Mouse (Mus musculus) kidney, postnatal 36 days (tissue): ENCODE results near the gene Pcyt1a.

Experiments
- DNase-seq, 2 experiments: peaks; one replicate each; pipeline ENCODE4 v3.0.0; 2021 to 2022; ENCODE audit warnings: mixed read lengths in 2 of 2

The Pcyt1a gene

GRCm38 (mm10) chr16:32477315-32477714 is 46.6 kb downstream of the Pcyt1a start:
- no peak for DNase-seq

DNA sequence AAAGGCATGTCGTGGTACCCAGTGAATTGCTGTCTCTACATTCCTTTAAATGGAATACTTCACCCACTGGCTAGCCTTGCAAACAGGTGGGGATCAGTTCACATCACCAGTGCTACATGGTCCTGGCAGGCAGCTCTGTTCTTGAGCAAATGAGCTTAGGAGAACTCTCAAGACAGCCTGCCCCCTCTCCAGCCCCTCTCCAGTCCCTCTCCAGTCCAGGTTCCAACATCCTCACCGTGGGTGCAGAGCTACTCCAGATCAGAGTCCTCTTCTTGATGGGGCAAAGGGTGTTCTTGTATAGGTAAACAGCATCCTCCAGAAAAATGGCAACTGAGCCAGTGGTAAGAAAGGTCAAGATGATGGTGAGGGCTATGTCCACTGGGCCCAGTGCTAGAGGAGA is 48.7 kb downstream of the Pcyt1a start:
- no peak for DNase-seq

GRCm38 (mm10) chr16:32484431-32484871 is 53.7 kb downstream of the Pcyt1a start:
- peak; percentile 67 to 91 for DNase-seq

- DNase-seq: no peak
Measured at GRCm38 (mm10) chr16:32485209-32485608, 54.5 kb downstream of the Pcyt1a start.

- peak; percentile 21 to 57 for DNase-seq
Measured at GRCm38 (mm10) chr16:32486046-32486445, 55.3 kb downstream of the Pcyt1a start.

DNA sequence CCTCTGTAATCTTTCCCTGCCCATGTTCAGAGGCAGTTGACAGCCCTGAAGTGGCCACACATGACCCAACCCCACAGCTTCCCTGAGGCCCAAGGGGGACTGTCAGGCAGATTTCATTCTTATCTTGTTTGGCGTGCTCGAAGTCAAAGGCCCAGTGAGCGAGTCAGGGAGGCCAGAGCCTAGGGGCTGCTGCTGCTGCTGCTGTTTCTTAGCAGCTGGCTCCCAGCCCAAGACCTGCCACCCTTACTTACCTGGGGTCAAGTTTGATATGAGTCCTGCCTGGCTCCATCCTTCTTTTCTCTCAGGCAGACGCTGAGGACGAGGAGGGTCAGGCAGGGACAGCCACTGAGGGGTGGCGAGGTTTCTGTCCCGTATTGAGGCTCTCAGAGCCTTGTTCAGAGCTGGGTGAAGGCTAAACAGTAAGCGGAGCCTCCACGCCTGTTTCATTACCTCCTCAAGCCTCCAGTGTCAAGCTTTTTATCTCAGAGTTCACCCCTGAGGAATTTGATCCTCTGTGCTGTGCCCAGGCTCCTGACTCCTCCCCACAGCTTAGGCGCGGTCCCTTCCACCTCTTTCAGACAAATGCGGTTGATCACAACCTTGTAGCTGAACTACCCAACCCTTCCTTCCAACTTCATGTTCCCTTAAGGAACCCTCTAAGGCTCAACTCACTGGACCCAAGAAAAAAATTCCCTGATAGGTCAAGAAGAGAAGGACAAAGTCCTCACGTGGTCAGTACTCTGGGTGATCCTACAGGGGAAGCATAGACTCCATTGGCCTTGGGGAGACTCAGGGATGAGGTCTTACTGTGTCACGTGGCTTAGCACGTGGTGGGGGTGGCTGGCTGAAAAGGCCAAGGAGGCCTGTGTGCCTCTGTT is 56.8 kb downstream of the Pcyt1a start, which contains the start of gene Slc51a:
TSS of gene Slc51a (minus strand) at position 646 of the 878 bp plus-strand sequence.
- peak; percentile 86 for DNase-seq

GRCm38 (mm10) chr16:32488939-32489338 is 58.2 kb downstream of the Pcyt1a start:
- peak; percentile 61 to 64 for DNase-seq

DNA sequence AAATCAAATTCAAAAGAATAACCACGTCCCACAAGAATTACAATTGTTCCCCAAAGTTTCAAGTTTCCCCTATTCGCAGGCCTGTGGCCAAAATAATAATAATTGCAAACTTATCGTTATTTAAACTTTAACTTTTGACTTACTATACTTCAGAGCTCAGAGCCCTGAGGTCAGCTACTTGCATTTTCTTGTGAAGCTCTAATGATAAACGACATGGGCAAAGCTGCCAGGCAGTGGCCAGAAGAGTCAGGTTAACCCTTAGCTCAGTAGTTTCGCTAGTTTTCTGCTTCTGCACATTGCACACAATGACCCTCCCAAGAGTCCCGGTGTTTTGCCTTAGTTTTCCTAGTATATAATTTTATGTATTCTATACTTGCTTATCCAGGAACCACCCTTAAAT is 63.6 kb downstream of the Pcyt1a start:
- DNase-seq: peak in 1 of 2 experiments; percentile 54

GRCm38 (mm10) chr16:32495965-32496364 is 65.2 kb downstream of the Pcyt1a start, which contains the start of gene Zdhhc19:
Gene Zdhhc19, plus strand, starts transcription at chr16:32496265.
- no peak for DNase-seq

DNA sequence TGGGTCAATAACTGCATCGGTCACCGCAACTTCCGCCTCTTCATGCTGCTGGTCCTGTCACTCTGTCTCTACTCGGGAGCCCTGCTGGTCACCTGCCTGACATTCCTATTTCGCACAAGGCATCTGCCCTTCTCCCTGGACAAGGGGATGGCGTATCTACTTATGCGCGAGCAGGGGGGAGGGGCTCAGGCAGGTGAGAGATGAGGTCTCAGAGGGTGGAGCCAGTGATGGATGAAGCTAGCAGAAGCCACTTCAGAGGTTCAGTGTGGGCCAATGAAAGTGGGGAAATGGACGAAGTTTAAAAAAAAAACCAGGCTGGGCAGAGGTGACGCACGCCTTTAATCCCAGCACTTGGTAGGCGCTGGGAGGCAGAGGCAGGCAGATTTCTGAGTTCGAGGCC is 68.3 kb downstream of the Pcyt1a start:
- no peak for DNase-seq

DNA sequence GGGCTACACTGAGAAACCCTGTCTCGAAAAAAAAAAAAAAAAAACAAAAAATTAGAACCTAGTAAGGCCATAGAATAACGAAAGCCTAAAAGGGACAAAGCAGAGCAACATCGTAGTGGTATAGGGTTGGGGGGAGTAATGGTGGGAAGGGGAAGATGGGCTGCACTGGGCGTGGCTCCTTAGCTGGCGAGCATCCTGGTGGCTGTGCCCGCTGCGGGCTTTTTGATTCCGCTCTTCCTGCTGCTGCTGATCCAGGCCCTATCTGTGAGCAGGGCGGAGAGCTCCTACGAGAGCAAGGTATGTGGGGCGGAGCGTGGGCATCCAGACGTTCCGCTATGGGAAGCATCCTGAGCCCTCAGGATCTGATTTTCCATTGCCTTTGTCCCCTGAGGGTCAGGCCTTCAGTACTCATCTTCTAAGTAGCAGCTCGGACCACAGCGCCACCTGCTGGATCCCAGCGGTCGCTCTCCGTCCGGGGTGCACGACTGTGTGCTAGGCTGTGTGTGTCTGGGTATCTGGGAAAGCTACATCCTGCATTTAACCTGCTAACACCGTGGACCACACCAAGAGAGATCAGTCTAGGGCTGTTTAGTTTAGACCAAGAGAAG is 68.8 kb downstream of the Pcyt1a start:
- peak; percentile 82 to 94 for DNase-seq

DNA sequence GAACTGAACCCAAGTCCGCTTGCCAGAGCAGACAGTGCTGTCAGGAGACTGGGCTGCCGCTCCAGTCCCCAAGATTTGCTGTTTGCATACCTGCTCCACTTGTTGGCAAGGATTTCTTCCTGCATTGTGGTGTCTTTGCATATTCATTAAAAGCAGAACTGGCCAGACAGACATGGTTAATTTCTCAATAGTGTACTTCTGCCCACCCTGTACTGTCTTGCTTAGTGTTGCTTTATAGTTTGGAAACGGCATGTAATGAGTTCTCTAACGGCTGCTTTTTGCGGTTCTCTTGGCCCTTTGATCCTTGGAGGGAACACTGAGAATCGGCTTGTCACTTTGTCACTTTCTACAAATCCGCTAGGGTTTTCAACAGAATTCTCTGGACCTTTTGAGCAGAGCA is 70.7 kb downstream of the Pcyt1a start:
- no peak for DNase-seq

DNA sequence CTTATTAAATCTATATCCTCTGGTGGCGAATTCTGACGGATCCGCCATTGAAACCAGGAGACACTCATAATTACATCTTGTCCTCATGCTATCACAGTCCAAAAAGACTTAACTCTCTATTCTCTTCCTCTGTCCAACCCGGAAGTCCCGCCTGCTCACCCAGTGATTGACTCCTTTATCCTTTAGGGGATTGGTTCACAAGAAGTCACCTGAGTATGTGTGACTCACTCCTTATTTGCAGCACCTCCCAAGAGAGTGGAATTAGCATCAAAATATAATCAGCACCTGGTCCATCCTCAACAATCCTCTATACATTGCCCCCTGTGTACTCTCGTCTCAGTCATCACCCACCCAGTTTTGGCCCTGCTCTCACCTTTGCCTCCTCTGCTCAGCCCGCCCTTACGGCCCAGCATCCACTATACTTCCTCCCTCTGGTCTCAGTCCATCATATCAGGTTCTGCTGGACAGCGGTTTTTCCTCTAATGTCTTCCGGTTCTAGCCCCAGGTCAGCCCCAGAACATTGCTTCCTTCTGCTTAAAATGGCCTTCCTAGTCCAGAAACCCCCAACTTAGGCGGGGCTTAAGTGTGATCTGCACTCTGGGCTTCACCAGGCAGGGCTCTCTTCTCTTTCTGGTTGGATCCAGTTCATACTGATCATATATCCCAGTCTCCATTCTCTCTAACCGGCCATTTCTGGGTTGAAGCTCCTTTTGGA is 72.1 kb downstream of the Pcyt1a start:
- no peak for DNase-seq

DNA sequence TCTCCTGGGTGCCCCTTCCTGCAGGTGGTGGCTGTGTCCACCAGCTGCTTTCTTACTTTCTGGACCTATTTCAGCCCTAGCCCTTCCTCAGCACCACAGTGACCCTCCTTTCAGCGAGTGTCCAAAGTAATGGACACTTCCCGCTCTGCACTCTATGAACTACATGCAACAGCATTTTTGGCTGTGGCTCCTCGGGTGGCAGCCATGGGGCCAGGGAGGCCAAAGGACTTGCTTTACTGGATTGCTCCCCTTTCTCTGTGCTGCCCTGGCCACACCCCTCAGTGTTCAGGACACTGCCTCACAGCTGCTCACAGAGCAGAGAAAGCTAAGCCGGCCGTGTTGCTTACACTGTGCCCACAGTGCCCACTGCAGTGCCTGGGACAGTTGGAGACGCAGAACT is 72.9 kb downstream of the Pcyt1a start:
- DNase-seq: no peak

- no peak for DNase-seq
Measured at GRCm38 (mm10) chr16:32506298-32506697, 75.6 kb downstream of the Pcyt1a start.

DNA sequence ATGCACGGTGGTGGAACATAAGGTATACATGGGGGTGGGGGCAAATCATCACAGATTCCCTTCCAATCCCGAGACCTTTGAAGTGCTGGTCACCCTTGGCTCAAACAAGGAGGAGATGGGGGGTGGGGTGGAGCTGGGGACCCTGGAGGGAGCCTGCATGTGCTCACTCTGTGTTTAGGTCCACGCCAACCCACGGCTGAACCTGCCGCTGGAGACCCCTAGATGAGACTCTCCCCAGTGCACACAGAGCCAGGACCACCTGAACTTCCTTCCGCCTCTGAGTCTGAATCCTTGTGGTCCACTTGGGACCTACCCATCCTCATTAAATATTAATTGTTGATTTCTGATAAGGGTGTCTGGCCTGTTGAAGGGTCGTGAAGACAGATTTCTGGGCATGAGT is 76.1 kb downstream of the Pcyt1a start:
- no peak for DNase-seq

- DNase-seq: peak; percentile 25 to 75
Measured at GRCm38 (mm10) chr16:32507407-32507806, 76.7 kb downstream of the Pcyt1a start.

DNA sequence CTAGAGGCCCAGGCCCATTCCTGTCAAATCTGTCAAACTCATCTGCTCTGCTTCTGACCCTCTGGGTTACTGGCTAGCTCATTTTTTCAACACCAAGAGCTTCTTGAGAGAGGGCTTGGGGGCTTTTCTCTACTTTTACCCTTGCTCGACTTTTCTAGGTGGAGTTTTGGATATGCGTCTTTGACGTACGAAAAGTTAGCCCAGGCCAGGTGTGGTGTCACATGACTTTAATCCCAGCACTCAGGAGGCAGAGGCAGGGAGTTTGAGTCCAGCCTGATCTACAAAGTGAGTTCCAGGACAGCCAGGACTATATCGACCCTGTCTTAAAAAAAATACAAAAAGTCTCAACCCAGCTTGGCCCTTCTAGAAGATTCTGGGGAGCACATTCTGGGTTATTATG is 77.3 kb downstream of the Pcyt1a start:
- DNase-seq: no peak

- DNase-seq: no peak
Measured at GRCm38 (mm10) chr16:32508506-32509065, 77.9 kb downstream of the Pcyt1a start.

DNA sequence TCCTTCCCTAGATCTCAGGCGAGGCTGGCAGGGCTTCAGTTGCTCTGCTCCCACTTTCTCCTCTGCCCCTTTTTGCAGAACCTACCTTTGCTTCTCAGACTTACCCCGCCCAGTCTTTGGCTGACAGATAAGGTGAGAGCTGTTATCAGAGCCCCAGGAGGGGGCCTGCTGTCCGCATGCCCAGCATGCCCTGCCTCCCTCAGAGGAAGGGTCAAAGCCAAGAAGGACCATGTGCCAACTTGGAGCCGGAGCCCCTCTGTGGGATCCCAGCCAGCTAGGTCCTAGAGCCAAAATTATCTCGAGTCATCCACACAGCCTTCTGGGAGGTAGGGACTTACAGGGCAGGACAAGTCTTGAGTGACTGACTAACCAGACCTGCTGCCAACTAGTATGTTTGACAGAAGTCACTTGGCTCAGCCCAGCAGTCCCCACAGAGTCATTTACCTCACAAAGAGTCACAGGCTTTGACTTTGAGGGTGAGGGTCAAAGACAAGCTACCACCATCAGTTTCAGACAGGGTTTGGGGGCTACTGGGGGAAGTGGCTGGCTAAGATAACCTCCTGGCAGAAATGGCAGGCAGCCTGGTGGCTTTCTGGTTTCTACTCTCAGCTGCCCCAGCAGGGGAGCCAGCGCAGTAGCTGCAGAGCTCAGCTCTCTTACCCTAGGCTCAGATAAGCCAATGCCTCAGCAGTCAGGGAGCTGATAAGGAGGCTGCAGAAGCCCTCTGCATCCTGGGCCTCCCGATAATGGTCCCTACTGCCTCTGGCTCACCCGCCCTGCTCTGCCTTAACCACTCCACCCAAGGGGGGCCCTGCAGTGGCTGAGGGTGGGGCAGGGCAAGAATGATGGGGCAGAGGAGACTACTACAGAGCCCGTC is 78.6 kb downstream of the Pcyt1a start:
- no peak for DNase-seq

- no peak for DNase-seq
Measured at GRCm38 (mm10) chr16:32510399-32511337, 79.9 kb downstream of the Pcyt1a start.
